Mouse (Mus musculus): Measurements from ENCODE around the gene Hba-a2.
A peak's percentile ranks its signal among the peaks of the same experiment; 100 is the strongest.

GRCm38 (mm10) chr11:32248350-32248749 lies 47.9 kb upstream of the Hba-a2 start:
- TF ChIP-seq CTCF (IDR thresholded peaks at IDR 0.05; ENCODE audit: low read depth) (peak; percentile 20; the same call in 1 of the 2 replicates), EP300 (IDR thresholded peaks at IDR 0.05; ENCODE audit: low read depth) (no peak)
